In genomic region chr11:16508052-16508654, GRCm38 (mm10) we compare ENCODE assay signal across 8 mouse cellular contexts. TPM values are rescaled to one million over a fixed set of nuclear protein-coding genes. Genes with fewer than 3 reads are reported as not detected.
DNase-seq lines count a peak whose midpoint lies in the region; ATAC-seq lines count a peak whose summit lies in the region.

TSS of gene Sec61g (minus strand) at chr11:16508484.

- ATAC-seq in inflammation-experienced regulatory T-cells, adult 6 months, result peak; percentile 98
- ATAC-seq in megakaryocyte-erythroid progenitor cell, adult 5-6 weeks (replicated peaks; ENCODE audit: low FRiP score, low TSS enrichment, poor library complexity, severe bottlenecking), result peak; percentile 92

- DNase-seq in adrenal gland, adult (ENCODE audit: inconsistent age in 2 of 2, low spot score in 1 of 2), result peak; percentile 94 to 97
- peak; percentile 97 for DNase-seq in embryo, embryonic 10.5 days (ENCODE audit: low spot score)
- peak; percentile 92 for DNase-seq in gastrocnemius, postnatal 14 days
- DNase-seq in left cerebral cortex, postnatal 10 days (ENCODE audit: extremely low spot score in 1 of 2, low spot score in 2 of 2), result peak; percentile 95
- DNase-seq in right cerebral cortex, postnatal 25 days, result peak; percentile 93
- peak; percentile 85 to 90 for DNase-seq in urinary bladder, postnatal 4 days (ENCODE audit: low spot score in 2 of 2)

- intact Hi-C loops in gastrocnemius, postnatal 14 days (cut with DNase I; ENCODE audit: low total_unique reads), result no loop called here
- intact Hi-C loops in left cerebral cortex, postnatal 10 days (cut with DNase I), result loop anchor here (10.0 kb wide), 1 partner anchor 243 kb away; no protein-coding TSS in a partner anchor

RNA-seq across cellular contexts. Expression of gene Sec61g, which starts in this region (rescaled TPM):
- 1 to 10 TPM; 2.2 to 2.3 TPM for total RNA-seq in gastrocnemius, postnatal 14 days (2021)
- polyA plus RNA-seq in inflammation-experienced regulatory T-cells, adult 6 months (2017; shearing (Covaris generic)), result 10 to 100 TPM in 2 of 3 experiments, 1 to 10 TPM in 1; 6.5 to 15.0 (median 13.2) TPM
- total RNA-seq in left cerebral cortex, postnatal 10 days (2021), result 10 to 100 TPM in 1 of 2 experiments, 1 to 10 TPM in 1; 9.0 to 10.6 TPM
- total RNA-seq in megakaryocyte-erythroid progenitor cell, adult 5-6 weeks (2014; fragmentation: Nextera tagmentation), result 23.5 and 41.1 TPM in 2 replicates
- total RNA-seq in megakaryocyte-erythroid progenitor cell, adult 5-6 weeks (2017), result 13.9 and 19.4 TPM in 2 replicates

Comparison
In these comparisons a context has a peak if more than half of its experiments do, and no peak if none do; other contexts are left out.
1. Peak in every context shown above with its lines: DNase-seq and ATAC-seq.